Mouse (Mus musculus): Measurements from ENCODE around the gene 2610528J11Rik.
A peak's percentile ranks its signal among the peaks of the same experiment; 100 is the strongest.

Gene 2610528J11Rik

GRCm38 (mm10) chr4:118543158-118543530 is 16.3 kb downstream of the 2610528J11Rik start:
- no peak for DNase-seq

GRCm38 (mm10) chr4:118543592-118544260 is 16.9 kb downstream of the 2610528J11Rik start, which contains the start of gene Tmem125:
Gene Tmem125 (minus strand): TSS chr4:118544044.
- DNase-seq: no peak

- no peak for DNase-seq
Observed at GRCm38 (mm10) chr4:118544441-118545127, 17.8 kb downstream of the 2610528J11Rik start.

GRCm38 (mm10) chr4:118547424-118548129 is 20.8 kb downstream of the 2610528J11Rik start:
- DNase-seq: peak; percentile 54

GRCm38 (mm10) chr4:118548130-118548480 is 21.3 kb downstream of the 2610528J11Rik start:
- DNase-seq: peak; percentile 8

- DNase-seq: no peak
Observed at GRCm38 (mm10) chr4:118553039-118553649, 26.3 kb downstream of the 2610528J11Rik start.

GRCm38 (mm10) chr4:118564062-118564925 is 37.5 kb downstream of the 2610528J11Rik start:
- DNase-seq: no peak

GRCm38 (mm10) chr4:118564926-118565279 is 38.1 kb downstream of the 2610528J11Rik start:
- no peak for DNase-seq

- peak; percentile 9 for DNase-seq
Observed at GRCm38 (mm10) chr4:118566161-118566676, 39.4 kb downstream of the 2610528J11Rik start.

GRCm38 (mm10) chr4:118568709-118569108 is 41.9 kb downstream of the 2610528J11Rik start:
- no peak for DNase-seq

GRCm38 (mm10) chr4:118569320-118569719 is 42.5 kb downstream of the 2610528J11Rik start:
- no peak for DNase-seq

- no peak for DNase-seq
Observed at GRCm38 (mm10) chr4:118571441-118571840, 44.6 kb downstream of the 2610528J11Rik start.

GRCm38 (mm10) chr4:118576097-118576496 is 49.3 kb downstream of the 2610528J11Rik start:
- DNase-seq: peak; percentile 19

GRCm38 (mm10) chr4:118579313-118579712 is 52.5 kb downstream of the 2610528J11Rik start:
- DNase-seq: no peak

Data from cerebellum, adult 11-12 months (tissue).